ENCODE assay signal across 15 mouse cellular contexts in genomic region chr11:51533128-51533533, GRCm38 (mm10). TPM values are rescaled to one million over a fixed set of nuclear protein-coding genes. Genes with fewer than 3 reads are reported as not detected.
DNase-seq lines count a peak whose midpoint lies in the region; ATAC-seq and TF ChIP-seq lines count a peak whose summit lies in the region.
"Had no signal": no experiment of that assay in that cellular context is flagged by ENCODE, and none has a peak within 500 bp of the region (broad histone marks: within the 10 kb centered on the region; RNA-seq: fewer than 3 reads in every experiment).

No protein-coding gene starts in this region.

- H3K27ac ChIP-seq in intestine, embryonic 14.5 days (ENCODE audit: low read depth) = 0 out of 2 replicates have a peak overlapping the region, but pooled peaks have one; percentile 1
- H3K27ac ChIP-seq in intestine, postnatal 0 days (ENCODE audit: low read depth, low read length) = no peak overlapping the region
- peak overlapping the region; percentile 56 for H3K27ac ChIP-seq in intestine, embryonic 16.5 days (ENCODE audit: low read length)
- H3K27ac ChIP-seq in stomach, embryonic 14.5 days (ENCODE audit: low read length) = peak overlapping the region; percentile 48; the same call in 1 of the 2 replicates
- H3K27ac ChIP-seq: heart, adult 2 months had no signal

- H3K36me3 ChIP-seq in intestine, embryonic 14.5 days (ENCODE audit: control insufficient read depth, insufficient read depth, low read length) = no peaks in the 10 kb centered on the region
- no peaks in the 10 kb centered on the region for H3K36me3 ChIP-seq in intestine, postnatal 0 days (ENCODE audit: control insufficient read depth, insufficient read depth)
- no peaks in the 10 kb centered on the region for H3K36me3 ChIP-seq in intestine, embryonic 16.5 days (ENCODE audit: control insufficient read depth, insufficient read depth, low read length)
- H3K36me3 ChIP-seq in stomach, embryonic 14.5 days (ENCODE audit: control insufficient read depth, insufficient read depth, low read length) = no peaks in the 10 kb centered on the region

- TF ChIP-seq CTCF in intestine, postnatal 0 days (IDR thresholded peaks at IDR 0.05; ENCODE audit: low read depth) = no peak

- 22% methylated on average over 11 of the region's 11 CpGs for WGBS in intestine, embryonic 14.5 days
- 41% methylated on average over 11 of the region's 11 CpGs for WGBS in intestine, postnatal 0 days
- 39% methylated on average over 11 of the region's 11 CpGs for WGBS in intestine, embryonic 16.5 days
- WGBS in stomach, embryonic 14.5 days = 33% methylated on average over 11 of the region's 11 CpGs

- H3K9ac ChIP-seq in intestine, embryonic 14.5 days (ENCODE audit: low read length) = no peak overlapping the region
- no peak overlapping the region for H3K9ac ChIP-seq in intestine, postnatal 0 days (ENCODE audit: low read depth, low read length)
- H3K9ac ChIP-seq in intestine, embryonic 16.5 days (ENCODE audit: low read depth, low read length) = peak overlapping the region; percentile 32
- H3K9ac ChIP-seq in stomach, embryonic 14.5 days (replicated peaks; ENCODE audit: low read depth, low read length) = no peak overlapping the region

- H3K4me3 ChIP-seq in intestine, embryonic 14.5 days (ENCODE audit: low read depth, low read length) = no peak overlapping the region
- H3K4me3 ChIP-seq in intestine, postnatal 0 days (ENCODE audit: low read depth, low read length) = no peak overlapping the region
- H3K4me3 ChIP-seq in intestine, embryonic 16.5 days (ENCODE audit: low read length) = no peak overlapping the region
- no peak overlapping the region for H3K4me3 ChIP-seq in stomach, embryonic 14.5 days (ENCODE audit: low read depth, low read length)
- H3K4me3 ChIP-seq: heart, adult 2 months had no signal

- no peak for DNase-seq in intestine, embryonic 14.5 days (ENCODE audit: low spot score)
- DNase-seq in embryo, embryonic 11 days = peak; percentile 73
- DNase-seq in layer of hippocampus, adult 9-11 months = no peak
- no peak for DNase-seq in right cerebral cortex, adult 18-20 months
- no peak for DNase-seq in heart, postnatal 36 days
- DNase-seq: cerebellum, adult 2 months; heart, adult 2 months; kidney, adult 18-20 months; kidney, postnatal 36 days; liver; right cerebral cortex, postnatal 14 days had no signal

- H3K27me3 ChIP-seq in intestine, embryonic 14.5 days (replicated peaks; ENCODE audit: control insufficient read depth, insufficient read depth, low read length) = no peaks in the 10 kb centered on the region
- H3K27me3 ChIP-seq in intestine, postnatal 0 days (replicated peaks; ENCODE audit: control insufficient read depth, insufficient read depth, low read length) = no peaks in the 10 kb centered on the region
- no peaks in the 10 kb centered on the region for H3K27me3 ChIP-seq in intestine, embryonic 16.5 days (replicated peaks; ENCODE audit: control insufficient read depth, insufficient read depth, low read length)
- no peaks in the 10 kb centered on the region for H3K27me3 ChIP-seq in stomach, embryonic 14.5 days (ENCODE audit: control insufficient read depth, insufficient read depth, low read length)

- H3K4me2 ChIP-seq in intestine, embryonic 14.5 days (ENCODE audit: low read length) = no peak overlapping the region
- no peak overlapping the region for H3K4me2 ChIP-seq in intestine, postnatal 0 days (replicated peaks; ENCODE audit: low read depth)
- H3K4me2 ChIP-seq in intestine, embryonic 16.5 days (ENCODE audit: low read depth, low read length) = no peak overlapping the region
- no peak overlapping the region for H3K4me2 ChIP-seq in stomach, embryonic 14.5 days (replicated peaks; ENCODE audit: low read depth, low read length)

- ATAC-seq in intestine, embryonic 14.5 days (replicated peaks; ENCODE audit: low FRiP score, low TSS enrichment, low read depth) = peak; percentile 44; the same call in 1 of the 2 replicates
- no peak for ATAC-seq in intestine, postnatal 0 days
- ATAC-seq in intestine, embryonic 16.5 days = peak; percentile 21; the same call in 1 of the 2 replicates
- ATAC-seq in stomach, embryonic 14.5 days (ENCODE audit: insufficient number of reproducible peaks, insufficient read depth, low FRiP score, low read depth) = peak; percentile 61; the same call in 1 of the 2 replicates
- ATAC-seq: forebrain, embryonic 16.5 days had no signal

- intact Hi-C loops in heart, postnatal 36 days (cut with DNase I) = loop anchor here (5.0 kb wide), 2 partner anchors 86 to 591 kb away; partner anchors contain the start of gene 4933414I15Rik

- no peaks in the 10 kb centered on the region for H3K9me3 ChIP-seq in intestine, embryonic 14.5 days (ENCODE audit: control insufficient read depth, low read length)
- H3K9me3 ChIP-seq in intestine, postnatal 0 days (ENCODE audit: control insufficient read depth) = no peaks in the 10 kb centered on the region
- no peaks in the 10 kb centered on the region for H3K9me3 ChIP-seq in intestine, embryonic 16.5 days (ENCODE audit: control insufficient read depth, low read length)
- H3K9me3 ChIP-seq in stomach, embryonic 14.5 days (ENCODE audit: control insufficient read depth, low read depth, low read length) = no peaks in the 10 kb centered on the region

- peaks cover 4% of the 10 kb centered on the region; the same call in 1 of the 2 replicates for H3K4me1 ChIP-seq in intestine, embryonic 14.5 days (replicated peaks; ENCODE audit: control insufficient read depth, insufficient read depth, low read length)
- H3K4me1 ChIP-seq in intestine, postnatal 0 days (replicated peaks; ENCODE audit: control insufficient read depth, insufficient read depth, low read length) = no peaks in the 10 kb centered on the region
- peaks cover 3% of the 10 kb centered on the region; the same call in 1 of the 2 replicates for H3K4me1 ChIP-seq in intestine, embryonic 16.5 days (ENCODE audit: control insufficient read depth, insufficient read depth, low read length)
- 0 out of 2 replicates have a peak, but pooled peaks cover 4% of the 10 kb centered on the region for H3K4me1 ChIP-seq in stomach, embryonic 14.5 days (ENCODE audit: control insufficient read depth, insufficient read depth, low read length)

RNA-seq across cellular contexts. Expression of gene Phykpl, which starts 51.4 kb away (rescaled TPM):
- 21.5 and 22.8 TPM in 2 replicates for polyA plus RNA-seq in intestine, embryonic 14.5 days (2014; fragmentation: Nextera tagmentation; extraction: Ambion mirVana)
- 22.7 and 24.2 TPM in 2 replicates for polyA plus RNA-seq in intestine, postnatal 0 days (2015; fragmentation: Nextera tagmentation; extraction: Ambion mirVana)
- polyA plus RNA-seq in intestine, embryonic 16.5 days (2015; fragmentation: Nextera tagmentation; extraction: Ambion mirVana) = 20.5 and 20.9 TPM in 2 replicates
- polyA plus RNA-seq in stomach, embryonic 14.5 days (2014; fragmentation: Nextera tagmentation; extraction: Ambion mirVana) = 19.0 and 21.8 TPM in 2 replicates
- total RNA-seq in heart, postnatal 36 days (2021) = 10 to 100 TPM in 1 of 2 experiments, 1 to 10 TPM in 1; 9.8 to 10.2 TPM
